Mouse (Mus musculus) limb, embryonic 10.5 days (tissue): Measurements from ENCODE around the gene Gsg1l. TPM values are rescaled to one million over a fixed set of nuclear protein-coding genes. Genes with fewer than 3 reads are reported as not detected.

Experiments used
- DNase-seq: peaks from one replicate; pipeline ENCODE4 v3.0.0-alpha.2; 2017; ENCODE audit warnings: low spot score
- H3K27ac ChIP-seq: fragments of 300-500 bp; sonication (generic); 2 replicates; pipeline ENCODE4 v1.5.1; 2016; ENCODE audit warnings: mild to moderate bottlenecking
- H3K27me3 ChIP-seq: fragments of 300-500 bp; sonication (generic); 2 replicates; pipeline ENCODE4 v1.6.1; 2016; ENCODE audit warnings: low read depth, mild to moderate bottlenecking; ENCODE audit not compliant: poor library complexity, severe bottlenecking
- H3K36me3 ChIP-seq: fragments of 300-500 bp; sonication (generic); 2 replicates; pipeline ENCODE4 v1.6.1; 2016; ENCODE audit warnings: mild to moderate bottlenecking, moderate library complexity
- H3K4me1 ChIP-seq: fragments of 300-500 bp; sonication (generic); 2 replicates; pipeline ENCODE4 v1.6.1; 2016
- H3K4me3 ChIP-seq: fragments of 300-500 bp; sonication (generic); 2 replicates; pipeline ENCODE4 v1.5.1; 2016; ENCODE audit warnings: mild to moderate bottlenecking, moderate library complexity
- H3K9me3 ChIP-seq: fragments of 300-500 bp; sonication (generic); replicated peaks from 2 replicates; pipeline ENCODE4 v1.6.1; 2016; ENCODE audit warnings: mild to moderate bottlenecking
- WGBS: fragments of 180-500 bp; shearing (Covaris S2); methylation state at CpG from one replicate; pipeline ENCODE4 v1.1.7; 2016; 5-methylcytosine and 5-hydroxymethylcytosine counted together
- polyA plus RNA-seq: library from polyadenylated mRNA; unstranded; fragments of >200 nt; fragmentation: Nextera tagmentation; extraction: Ambion mirVana; gene quantifications from 2 replicates; pipeline ENCODE4 v1.2.1, GENCODE M21; 2016

Gsg1l gene
- polyA plus RNA-seq, 1 experiment from 2014 or later: 0.61 TPM

GRCm38 (mm10) chr7:125985565-125985964 is 96.6 kb downstream of the Gsg1l start:
- Histone ChIP-seq H3K9me3 (no peaks in the 10 kb centered on the region), H3K36me3 (no peaks in the 10 kb centered on the region), H3K27ac (no peak overlapping the region), H3K4me1 (peaks cover 22% of the 10 kb centered on the region), H3K4me3 (no peak overlapping the region), H3K27me3 (no peaks in the 10 kb centered on the region)
- 69% methylated on average over 10 of the region's 10 CpGs for WGBS
- DNase-seq: no peak

- Histone ChIP-seq H3K27me3 (no peaks in the 10 kb centered on the region), H3K27ac (no peak overlapping the region), H3K4me3 (no peak overlapping the region), H3K4me1 (peaks cover 13% of the 10 kb centered on the region), H3K9me3 (no peaks in the 10 kb centered on the region), H3K36me3 (no peaks in the 10 kb centered on the region)
- WGBS: 46% methylated on average over 12 of the region's 12 CpGs
- DNase-seq: no peak
Observed at GRCm38 (mm10) chr7:125983902-125984841, 98.0 kb downstream of the Gsg1l start.

GRCm38 (mm10) chr7:125979591-125979990 is 102.6 kb downstream of the Gsg1l start:
- H3K4me3 ChIP-seq: no peak overlapping the region
- H3K4me1 ChIP-seq: peaks cover 10% of the 10 kb centered on the region; the same call in 1 of the 2 replicates
- no peak overlapping the region for H3K27ac ChIP-seq
- no peak for DNase-seq
- H3K27me3 ChIP-seq: no peaks in the 10 kb centered on the region
- H3K36me3 ChIP-seq: no peaks in the 10 kb centered on the region
- no peaks in the 10 kb centered on the region for H3K9me3 ChIP-seq
- 88% methylated on average over 8 of the region's 8 CpGs for WGBS

GRCm38 (mm10) chr7:125976695-125977094 is 105.5 kb downstream of the Gsg1l start:
- DNase-seq: no peak

GRCm38 (mm10) chr7:125975414-125975813 is 106.8 kb downstream of the Gsg1l start:
- Histone ChIP-seq H3K9me3 (no peaks in the 10 kb centered on the region), H3K36me3 (no peaks in the 10 kb centered on the region), H3K4me1 (peaks cover 25% of the 10 kb centered on the region), H3K27ac (no peak overlapping the region), H3K4me3 (no peak overlapping the region), H3K27me3 (no peaks in the 10 kb centered on the region)
- 77% methylated on average over 6 of the region's 6 CpGs for WGBS
- DNase-seq: no peak

More at GRCm38 (mm10) chr7:125976695-125977094, 105.5 kb downstream of the Gsg1l start:
- peaks cover 23% of the 10 kb centered on the region for H3K4me1 ChIP-seq
- H3K27ac ChIP-seq: no peak overlapping the region
- H3K36me3 ChIP-seq: no peaks in the 10 kb centered on the region
- H3K9me3 ChIP-seq: no peaks in the 10 kb centered on the region
- WGBS: 90% methylated on average over 9 of the region's 9 CpGs
- H3K4me3 ChIP-seq: no peak overlapping the region
- no peaks in the 10 kb centered on the region for H3K27me3 ChIP-seq

GRCm38 (mm10) chr7:125973874-125974273 is 108.3 kb downstream of the Gsg1l start:
- Histone ChIP-seq H3K4me1 (peaks cover 27% of the 10 kb centered on the region), H3K4me3 (no peak overlapping the region), H3K27me3 (no peaks in the 10 kb centered on the region), H3K36me3 (no peaks in the 10 kb centered on the region), H3K9me3 (no peaks in the 10 kb centered on the region), H3K27ac (peak overlapping the region; percentile 61; the same call in 1 of the 2 replicates)
- 31% methylated on average over 4 of the region's 4 CpGs for WGBS
- DNase-seq: no peak

- no peak overlapping the region for H3K4me3 ChIP-seq
- H3K27ac ChIP-seq: peak overlapping the region; percentile 61
- WGBS: 59% methylated on average over 6 of the region's 6 CpGs
- no peaks in the 10 kb centered on the region for H3K27me3 ChIP-seq
- H3K36me3 ChIP-seq: no peaks in the 10 kb centered on the region
- no peak for DNase-seq
- H3K4me1 ChIP-seq: peaks cover 27% of the 10 kb centered on the region
- H3K9me3 ChIP-seq: no peaks in the 10 kb centered on the region
Observed at GRCm38 (mm10) chr7:125972776-125973175, 109.4 kb downstream of the Gsg1l start.

- no peak overlapping the region for H3K4me3 ChIP-seq
- no peak for DNase-seq
- WGBS: 40% methylated on average over 7 of the region's 7 CpGs
- H3K27ac ChIP-seq: peak overlapping the region; percentile 10; the same call in 1 of the 2 replicates
- no peaks in the 10 kb centered on the region for H3K27me3 ChIP-seq
- H3K9me3 ChIP-seq: no peaks in the 10 kb centered on the region
- H3K36me3 ChIP-seq: no peaks in the 10 kb centered on the region
- H3K4me1 ChIP-seq: peaks cover 27% of the 10 kb centered on the region
Observed at GRCm38 (mm10) chr7:125972174-125972672, 110.0 kb downstream of the Gsg1l start.

GRCm38 (mm10) chr7:125969076-125969475 is 113.1 kb downstream of the Gsg1l start:
- no peak overlapping the region for H3K4me3 ChIP-seq
- H3K9me3 ChIP-seq: no peaks in the 10 kb centered on the region
- no peak overlapping the region for H3K27ac ChIP-seq
- no peaks in the 10 kb centered on the region for H3K27me3 ChIP-seq
- 75% methylated on average over 3 of the region's 3 CpGs for WGBS
- no peak for DNase-seq
- H3K36me3 ChIP-seq: no peaks in the 10 kb centered on the region
- H3K4me1 ChIP-seq: peaks cover 36% of the 10 kb centered on the region

GRCm38 (mm10) chr7:125966402-125967261 is 115.6 kb downstream of the Gsg1l start:
- Histone ChIP-seq H3K27ac (no peak overlapping the region; the same call in 1 of the 2 replicates), H3K9me3 (no peaks in the 10 kb centered on the region), H3K4me1 (peaks cover 13% of the 10 kb centered on the region), H3K4me3 (no peak overlapping the region), H3K36me3 (no peaks in the 10 kb centered on the region), H3K27me3 (no peaks in the 10 kb centered on the region)
- WGBS: 57% methylated on average over 16 of the region's 16 CpGs
- DNase-seq: no peak

- H3K4me3 ChIP-seq: no peak overlapping the region
- no peak for DNase-seq
- WGBS: 68% methylated on average over 8 of the region's 8 CpGs
- no peaks in the 10 kb centered on the region for H3K36me3 ChIP-seq
- 0 out of 2 replicates have a peak, but pooled peaks cover 1% of the 10 kb centered on the region for H3K27me3 ChIP-seq
- H3K27ac ChIP-seq: no peak overlapping the region
- H3K9me3 ChIP-seq: no peaks in the 10 kb centered on the region
- H3K4me1 ChIP-seq: peaks cover 10% of the 10 kb centered on the region
Observed at GRCm38 (mm10) chr7:125964087-125964607, 118.1 kb downstream of the Gsg1l start.

GRCm38 (mm10) chr7:125959294-125960048 is 122.7 kb downstream of the Gsg1l start:
- no peaks in the 10 kb centered on the region for H3K36me3 ChIP-seq
- peaks cover 38% of the 10 kb centered on the region for H3K4me1 ChIP-seq
- WGBS: 56% methylated on average over 18 of the region's 18 CpGs
- H3K4me3 ChIP-seq: no peak overlapping the region
- H3K9me3 ChIP-seq: no peaks in the 10 kb centered on the region
- 0 out of 2 replicates have a peak, but pooled peaks cover 13% of the 10 kb centered on the region for H3K27me3 ChIP-seq
- no peak for DNase-seq
- no peak overlapping the region for H3K27ac ChIP-seq
